Mouse (Mus musculus): Measurements from ENCODE around the gene Gm20696. TPM values are rescaled to one million over a fixed set of nuclear protein-coding genes. Genes with fewer than 3 reads are reported as not detected.
A peak's percentile ranks its signal among the peaks of the same experiment; 100 is the strongest.

The Gm20696 gene
- polyA plus RNA-seq, 1 experiment from 2014 or later: 3.2 TPM

DNA sequence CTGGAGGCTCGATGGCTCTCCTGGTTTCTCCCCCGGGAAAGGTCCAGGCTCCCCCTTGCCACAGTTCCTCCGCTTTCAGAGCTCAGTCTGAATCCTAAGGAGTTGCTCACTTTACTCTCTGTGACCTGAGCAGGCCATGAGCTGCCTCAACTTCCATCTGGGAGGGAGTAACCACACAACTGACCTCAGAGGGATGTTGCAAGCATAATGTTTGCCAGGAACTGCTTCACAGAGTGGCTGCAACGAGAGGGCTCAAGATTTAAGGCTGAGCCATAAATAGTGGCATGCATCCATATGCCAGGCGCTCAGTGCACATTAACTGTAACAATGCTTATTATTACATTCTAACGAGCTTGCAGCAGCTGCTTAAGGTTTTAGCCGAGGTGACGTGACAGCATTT lies 29.8 kb downstream of the Gm20696 start:
- Histone ChIP-seq H3K9ac (no peak overlapping the region), H3K4me1 (no peaks in the 10 kb centered on the region), H3K27ac (no peak overlapping the region), H3K4me3 (no peak overlapping the region), H3K36me3 (peaks cover 25% of the 10 kb centered on the region), H3K9me3 (no peaks in the 10 kb centered on the region), H3K4me2 (no peak overlapping the region), H3K27me3 (no peaks in the 10 kb centered on the region)
- WGBS: 79% methylated on average over 8 of the region's 8 CpGs
- ATAC-seq (ENCODE audit: insufficient number of reproducible peaks, insufficient read depth, low FRiP score, low TSS enrichment, low read depth): no peak

DNA sequence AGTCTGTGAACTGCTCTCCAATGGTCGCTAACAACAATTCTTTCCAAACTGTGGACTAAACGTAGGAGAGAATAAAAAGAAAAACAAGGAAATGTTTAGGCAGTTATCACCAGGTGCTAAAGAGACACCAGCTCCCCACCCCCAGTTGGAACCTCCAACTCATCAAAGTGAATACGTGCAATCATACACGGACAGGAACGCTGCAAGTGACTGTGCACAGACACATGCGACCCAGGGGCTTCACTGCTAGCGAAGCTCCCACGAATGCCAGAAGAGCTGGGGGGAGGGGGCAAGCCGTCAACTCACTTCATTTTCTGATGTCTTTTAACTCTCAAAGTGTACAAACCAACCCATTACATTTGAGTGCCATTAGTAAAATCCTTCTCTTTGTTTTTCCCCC lies 30.5 kb downstream of the Gm20696 start:
- Histone ChIP-seq H3K27me3 (no peaks in the 10 kb centered on the region), H3K4me3 (no peak overlapping the region), H3K27ac (no peak overlapping the region), H3K4me1 (no peaks in the 10 kb centered on the region), H3K9me3 (no peaks in the 10 kb centered on the region), H3K9ac (no peak overlapping the region), H3K4me2 (no peak overlapping the region), H3K36me3 (peaks cover 30% of the 10 kb centered on the region)
- 63% methylated on average over 9 of the region's 9 CpGs for WGBS
- no peak for ATAC-seq (ENCODE audit: insufficient number of reproducible peaks, insufficient read depth, low FRiP score, low TSS enrichment, low read depth)

DNA sequence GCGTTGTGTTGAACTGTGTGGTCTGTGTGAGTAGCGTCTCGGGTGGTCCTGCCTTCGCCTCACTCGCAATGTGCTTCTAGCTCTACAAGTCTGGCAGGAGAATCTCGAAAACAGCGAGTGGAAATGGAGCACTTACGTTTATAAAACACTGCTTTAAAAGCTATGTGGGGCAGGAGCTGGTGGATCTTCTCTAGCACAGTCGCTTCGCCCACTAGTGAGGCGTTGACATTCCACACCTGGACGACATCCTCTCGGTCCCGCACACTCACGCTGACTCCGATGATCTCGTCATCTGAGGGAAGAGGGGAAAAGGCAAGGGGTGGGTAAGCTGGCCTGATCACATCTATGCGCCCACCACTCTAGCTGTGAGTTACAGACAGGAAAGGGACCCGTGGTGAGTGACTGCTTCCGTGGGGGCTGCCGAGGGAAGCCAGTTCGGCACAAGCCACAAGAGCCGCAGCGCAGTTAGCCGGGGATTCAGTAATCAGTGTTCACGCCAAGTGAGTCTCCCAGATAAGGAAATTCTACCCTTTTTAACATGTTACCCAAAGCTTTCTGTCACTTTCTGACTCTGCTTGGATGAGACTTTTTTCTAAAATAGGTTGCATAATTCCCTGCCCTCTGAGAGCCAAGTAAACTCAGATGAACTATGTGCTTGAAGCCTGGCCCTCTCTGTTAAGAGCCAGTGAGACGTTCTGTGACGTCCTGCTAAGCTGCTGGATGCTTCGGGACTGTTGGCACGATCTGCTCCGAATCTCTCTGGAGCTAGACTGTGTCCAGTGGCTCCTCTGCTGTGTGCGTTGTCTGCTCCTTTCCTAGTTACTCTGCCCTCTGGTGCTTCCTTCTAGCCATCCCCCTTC lies 34.2 kb downstream of the Gm20696 start:
- no peak overlapping the region for H3K9ac ChIP-seq
- no peak overlapping the region for H3K27ac ChIP-seq
- peaks cover 21% of the 10 kb centered on the region for H3K36me3 ChIP-seq
- H3K9me3 ChIP-seq: no peaks in the 10 kb centered on the region
- no peak for ATAC-seq (ENCODE audit: insufficient number of reproducible peaks, insufficient read depth, low FRiP score, low TSS enrichment, low read depth)
- H3K4me3 ChIP-seq: no peak overlapping the region
- H3K27me3 ChIP-seq: no peaks in the 10 kb centered on the region
- 82% methylated on average over 32 of the region's 32 CpGs for WGBS
- H3K4me1 ChIP-seq: peaks cover 6% of the 10 kb centered on the region
- H3K4me2 ChIP-seq: no peak overlapping the region

DNA sequence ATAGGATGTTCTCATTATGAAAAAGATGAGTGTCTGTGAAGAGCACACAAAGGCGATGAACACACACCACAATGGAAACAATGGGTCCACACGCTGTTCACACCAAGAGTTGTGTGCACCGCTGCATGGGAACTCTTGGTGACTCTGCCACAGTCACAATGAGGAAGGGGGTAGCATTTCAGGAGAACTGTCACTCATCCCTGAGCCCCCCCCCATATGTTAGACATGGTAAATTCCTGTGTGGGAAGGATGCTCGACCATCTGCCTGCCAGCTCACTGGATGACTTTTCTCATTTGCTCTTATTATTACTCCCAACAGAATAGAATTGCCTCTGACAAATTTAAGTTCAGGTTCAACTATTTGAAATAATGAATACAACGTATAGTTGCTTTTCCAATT lies 35.0 kb downstream of the Gm20696 start:
- no peak for ATAC-seq (ENCODE audit: insufficient number of reproducible peaks, insufficient read depth, low FRiP score, low TSS enrichment, low read depth)
- WGBS: 85% methylated on average over 5 of the region's 5 CpGs
- H3K4me2 ChIP-seq: no peak overlapping the region
- H3K27ac ChIP-seq: no peak overlapping the region
- no peak overlapping the region for H3K9ac ChIP-seq
- peaks cover 13% of the 10 kb centered on the region for H3K4me1 ChIP-seq
- no peaks in the 10 kb centered on the region for H3K27me3 ChIP-seq
- no peak overlapping the region for H3K4me3 ChIP-seq
- peaks cover 17% of the 10 kb centered on the region for H3K36me3 ChIP-seq
- no peaks in the 10 kb centered on the region for H3K9me3 ChIP-seq

DNA sequence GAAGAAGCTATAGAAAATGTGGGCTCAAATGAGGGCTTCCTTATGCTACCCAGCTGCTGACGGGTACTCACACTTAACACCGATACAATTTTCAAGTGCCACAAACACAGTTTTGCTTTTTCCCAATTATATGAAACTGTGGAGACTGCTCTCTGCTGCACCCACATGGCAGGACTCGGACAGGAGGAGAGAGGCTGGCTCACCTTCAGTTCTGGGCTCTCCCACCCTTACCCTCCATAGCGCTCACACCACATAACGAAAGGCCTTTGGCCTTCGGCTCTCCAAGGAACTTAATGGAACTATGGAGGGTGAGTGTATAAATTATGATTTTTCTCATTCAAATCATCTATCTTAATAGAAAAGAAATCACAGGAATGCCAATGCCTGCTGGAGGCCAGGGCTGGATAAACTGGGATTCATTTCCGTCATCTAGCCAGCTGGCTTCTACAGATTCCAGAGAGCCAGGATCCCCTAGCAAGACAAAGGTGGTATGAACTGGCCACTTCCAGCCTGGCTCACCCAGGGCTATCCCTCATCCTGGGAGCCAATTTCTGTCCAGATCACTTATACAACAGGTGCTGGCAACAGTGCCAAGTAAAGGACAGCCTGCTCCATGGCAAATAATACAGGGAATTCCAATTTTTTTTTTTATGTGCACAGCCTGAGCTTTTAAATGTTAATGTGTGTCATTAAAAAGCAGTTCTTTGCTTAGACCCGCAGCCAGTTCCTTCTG lies 36.7 kb downstream of the Gm20696 start:
- 78% methylated on average over 8 of the region's 8 CpGs for WGBS

DNA sequence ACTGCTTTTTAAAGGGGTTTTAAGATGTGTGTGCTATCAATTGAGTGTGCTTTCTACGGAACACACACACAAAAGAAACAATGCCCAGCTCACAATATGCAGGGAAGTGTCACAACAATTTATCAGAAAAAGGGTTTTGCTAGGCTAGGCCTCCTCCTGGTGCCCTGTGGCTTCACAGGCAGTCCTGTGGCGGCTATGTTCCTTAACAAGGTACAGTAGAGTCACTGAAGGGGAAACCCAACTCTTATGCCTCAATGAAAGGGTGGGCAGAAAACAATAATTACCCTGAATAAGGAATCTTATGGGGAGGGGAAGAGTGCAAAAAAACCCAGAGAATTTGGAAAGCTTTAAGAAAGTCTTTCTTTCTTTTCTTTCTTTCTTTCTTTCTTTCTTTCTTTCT lies 40.2 kb downstream of the Gm20696 start:
- H3K36me3 ChIP-seq: peaks cover 6% of the 10 kb centered on the region; the same call in 1 of the 2 replicates
- H3K4me1 ChIP-seq: peaks cover 35% of the 10 kb centered on the region
- ATAC-seq (ENCODE audit: insufficient number of reproducible peaks, insufficient read depth, low FRiP score, low TSS enrichment, low read depth): no peak
- H3K4me2 ChIP-seq: no peak overlapping the region
- 74% methylated on average over 2 of the region's 2 CpGs for WGBS
- H3K9me3 ChIP-seq: no peaks in the 10 kb centered on the region
- no peak overlapping the region for H3K27ac ChIP-seq
- no peak overlapping the region for H3K9ac ChIP-seq
- no peak overlapping the region for H3K4me3 ChIP-seq
- 0 out of 2 replicates have a peak, but pooled peaks cover 2% of the 10 kb centered on the region for H3K27me3 ChIP-seq

More for the DNA sequence above, 36.7 kb downstream of the Gm20696 start:
- peaks cover 14% of the 10 kb centered on the region for H3K36me3 ChIP-seq
- no peak overlapping the region for H3K27ac ChIP-seq
- H3K4me1 ChIP-seq: peaks cover 25% of the 10 kb centered on the region
- no peak for ATAC-seq (ENCODE audit: insufficient number of reproducible peaks, insufficient read depth, low FRiP score, low TSS enrichment, low read depth)
- no peaks in the 10 kb centered on the region for H3K9me3 ChIP-seq
- H3K9ac ChIP-seq: no peak overlapping the region
- no peak overlapping the region for H3K4me3 ChIP-seq
- no peaks in the 10 kb centered on the region for H3K27me3 ChIP-seq
- H3K4me2 ChIP-seq: no peak overlapping the region

DNA sequence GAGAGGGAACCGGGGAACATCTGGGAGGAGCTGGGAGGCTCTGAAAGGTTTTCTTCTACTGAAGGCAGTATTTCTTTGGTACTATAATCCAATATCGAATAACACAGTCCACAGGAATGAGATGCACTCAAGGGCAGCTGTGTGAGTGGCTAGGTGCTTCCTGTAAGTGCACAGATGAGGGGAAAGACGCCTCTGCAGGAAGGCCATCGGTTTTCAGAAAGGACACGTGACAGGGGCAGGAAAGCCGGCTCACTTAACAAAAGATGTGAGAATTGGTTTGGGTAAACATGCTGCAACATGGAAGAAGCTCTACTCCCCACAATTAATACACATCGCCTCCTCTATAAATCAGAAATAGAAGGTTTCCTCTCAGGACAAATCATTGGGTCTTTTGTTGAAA lies 40.8 kb downstream of the Gm20696 start:
- Histone ChIP-seq H3K4me3 (no peak overlapping the region), H3K4me2 (no peak overlapping the region), H3K27ac (no peak overlapping the region), H3K27me3 (0 out of 2 replicates have a peak, but pooled peaks cover 2% of the 10 kb centered on the region), H3K36me3 (0 out of 2 replicates have a peak, but pooled peaks cover 4% of the 10 kb centered on the region), H3K9ac (no peak overlapping the region), H3K9me3 (no peaks in the 10 kb centered on the region), H3K4me1 (peaks cover 40% of the 10 kb centered on the region)
- WGBS: 34% methylated on average over 7 of the region's 7 CpGs
- ATAC-seq (ENCODE audit: insufficient number of reproducible peaks, insufficient read depth, low FRiP score, low TSS enrichment, low read depth): no peak

DNA sequence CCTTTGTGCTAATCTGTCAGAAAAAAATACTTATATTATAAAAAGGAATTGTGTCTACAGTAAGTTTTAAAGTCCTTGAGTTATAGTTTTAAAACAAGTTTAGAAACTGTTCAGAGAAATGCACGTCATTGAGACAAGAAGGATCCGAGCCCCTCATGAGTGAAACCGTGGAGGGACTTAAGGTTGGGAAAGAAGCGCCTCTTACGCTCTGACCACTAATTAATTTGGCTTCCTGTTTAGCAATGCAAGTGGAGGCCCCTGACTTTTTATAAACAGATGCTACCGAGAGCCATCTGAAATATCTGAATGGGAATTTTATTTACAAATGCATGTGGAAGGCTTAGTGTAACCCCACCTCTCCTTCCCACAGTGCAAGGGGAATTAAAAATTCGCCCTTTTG lies 41.3 kb downstream of the Gm20696 start:
- Histone ChIP-seq H3K4me3 (no peak overlapping the region), H3K36me3 (0 out of 2 replicates have a peak, but pooled peaks cover 4% of the 10 kb centered on the region), H3K27ac (no peak overlapping the region), H3K4me1 (peaks cover 44% of the 10 kb centered on the region), H3K27me3 (0 out of 2 replicates have a peak, but pooled peaks cover 2% of the 10 kb centered on the region), H3K9ac (no peak overlapping the region), H3K9me3 (no peaks in the 10 kb centered on the region), H3K4me2 (no peak overlapping the region)
- no peak for ATAC-seq (ENCODE audit: insufficient number of reproducible peaks, insufficient read depth, low FRiP score, low TSS enrichment, low read depth)
- WGBS: 37% methylated on average over 7 of the region's 7 CpGs

DNA sequence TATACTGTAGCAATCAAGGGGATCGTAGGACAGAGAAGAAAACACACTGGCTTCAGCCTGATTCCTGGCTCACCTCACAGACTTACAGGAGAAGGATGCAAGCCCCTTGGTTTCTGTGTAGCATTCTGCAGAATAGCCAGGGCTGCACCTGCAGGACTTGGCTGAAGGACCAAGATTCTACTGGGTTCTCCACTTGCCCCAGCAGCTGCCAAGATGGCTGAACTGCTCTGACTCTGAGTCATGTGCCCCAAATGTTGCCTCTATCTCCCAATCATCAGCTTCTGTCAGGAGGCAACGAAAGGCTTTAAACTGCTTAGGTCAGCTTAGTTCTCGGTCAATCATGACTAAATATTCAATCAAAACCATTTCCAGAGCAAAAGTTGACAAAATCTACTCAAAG lies 42.1 kb downstream of the Gm20696 start:
- Histone ChIP-seq H3K27ac (no peak overlapping the region), H3K9me3 (no peaks in the 10 kb centered on the region), H3K4me3 (no peak overlapping the region), H3K4me2 (no peak overlapping the region), H3K4me1 (peaks cover 48% of the 10 kb centered on the region), H3K9ac (no peak overlapping the region), H3K27me3 (0 out of 2 replicates have a peak, but pooled peaks cover 2% of the 10 kb centered on the region), H3K36me3 (0 out of 2 replicates have a peak, but pooled peaks cover 3% of the 10 kb centered on the region)
- no peak for ATAC-seq (ENCODE audit: insufficient number of reproducible peaks, insufficient read depth, low FRiP score, low TSS enrichment, low read depth)
- 84% methylated on average over 3 of the region's 3 CpGs for WGBS

DNA sequence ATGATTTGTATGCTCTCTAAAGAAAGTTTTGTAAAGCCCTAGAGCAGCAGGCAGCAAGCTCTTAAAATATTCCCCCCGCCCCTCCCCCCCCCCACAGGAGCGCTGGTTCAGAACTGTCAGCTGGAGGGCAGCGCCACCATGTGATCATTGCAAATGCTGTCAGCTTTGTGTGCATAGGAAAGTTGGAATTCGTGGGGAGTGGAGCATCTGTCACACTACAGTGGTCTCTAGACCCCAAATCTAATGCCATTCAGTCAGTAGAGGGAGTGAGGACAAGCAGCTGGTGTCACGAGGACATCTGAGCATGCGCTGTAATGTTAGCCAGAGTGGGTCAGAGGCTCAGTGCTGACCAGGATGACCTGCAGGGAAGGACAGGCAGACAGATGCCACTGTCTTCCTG lies 43.0 kb downstream of the Gm20696 start:
- ATAC-seq (ENCODE audit: insufficient number of reproducible peaks, insufficient read depth, low FRiP score, low TSS enrichment, low read depth): no peak
- H3K4me1 ChIP-seq: peaks cover 51% of the 10 kb centered on the region
- H3K36me3 ChIP-seq: no peaks in the 10 kb centered on the region
- no peak overlapping the region for H3K4me3 ChIP-seq
- 0 out of 2 replicates have a peak overlapping the region, but pooled peaks have one; percentile 27 for H3K9ac ChIP-seq
- H3K27me3 ChIP-seq: 0 out of 2 replicates have a peak, but pooled peaks cover 2% of the 10 kb centered on the region
- no peak overlapping the region for H3K27ac ChIP-seq
- H3K4me2 ChIP-seq: no peak overlapping the region
- WGBS: 20% methylated on average over 6 of the region's 6 CpGs
- no peaks in the 10 kb centered on the region for H3K9me3 ChIP-seq

DNA sequence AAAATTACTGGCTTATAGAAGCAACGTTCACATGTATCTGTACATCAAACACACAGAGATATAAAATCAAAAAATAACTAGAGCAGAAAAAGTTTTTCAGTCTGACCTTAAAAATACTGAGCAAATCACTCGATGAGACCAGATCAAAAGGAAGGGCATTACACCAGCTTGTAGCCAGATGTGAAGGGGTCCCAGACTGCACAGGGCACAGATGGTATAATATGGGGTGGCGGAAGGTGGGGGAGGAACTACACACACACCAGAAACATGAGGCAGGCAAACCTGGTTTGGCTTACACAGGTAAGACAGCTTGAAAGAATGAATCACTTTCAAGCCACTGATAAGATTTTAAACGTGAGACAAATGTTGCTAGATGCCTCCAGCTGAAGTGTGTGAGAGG lies 45.4 kb downstream of the Gm20696 start:
- WGBS: 37% methylated on average over 4 of the region's 4 CpGs
- no peak for ATAC-seq (ENCODE audit: insufficient number of reproducible peaks, insufficient read depth, low FRiP score, low TSS enrichment, low read depth)
- Histone ChIP-seq H3K4me2 (no peak overlapping the region), H3K4me1 (peaks cover 45% of the 10 kb centered on the region), H3K9me3 (no peaks in the 10 kb centered on the region), H3K9ac (no peak overlapping the region), H3K36me3 (no peaks in the 10 kb centered on the region), H3K27ac (no peak overlapping the region), H3K4me3 (no peak overlapping the region), H3K27me3 (peaks cover 5% of the 10 kb centered on the region; the same call in 1 of the 2 replicates)

Data from embryonic facial prominence, embryonic 13.5 days (tissue).